Mouse (Mus musculus) liver, embryonic 14.5 days (tissue): ENCODE data around the gene Cep350.

Experiments
- CTCF ChIP-seq: IDR thresholded peaks from 2 replicates; pipeline ENCODE4 v1.5.1; 2016; ENCODE audit warnings: antibody characterized with exemption, low read depth, control low read depth
- EP300 ChIP-seq: IDR thresholded peaks from 2 replicates; pipeline ENCODE4 v1.6.1; 2016; ENCODE audit warnings: antibody characterized with exemption, low read depth

DNA sequence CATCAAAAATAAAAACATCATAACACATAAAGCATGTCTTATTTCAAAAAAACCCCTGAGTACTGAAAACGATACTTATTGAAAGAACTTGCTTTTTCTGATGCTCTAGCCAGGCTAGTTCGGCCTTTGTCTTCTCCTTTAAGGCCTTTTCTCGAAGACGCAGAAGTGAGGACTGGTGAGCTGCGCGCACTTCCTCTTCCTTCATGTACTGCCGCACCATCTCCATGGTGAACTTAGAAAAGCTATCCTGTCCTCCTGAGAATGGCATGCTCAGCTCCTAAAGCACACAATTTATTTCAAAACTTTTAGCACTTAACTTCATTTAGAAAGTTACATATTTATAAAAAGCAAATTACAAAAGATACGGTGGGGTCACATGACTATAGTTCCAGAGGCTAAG, 71.7 kb downstream of the Cep350 start:
- no peak for TF ChIP-seq EP300
- no peak for TF ChIP-seq CTCF
